Mouse (Mus musculus) gastrocnemius, adult 2 months (tissue): ENCODE results near the gene Fancg. TPM values are rescaled to one million over a fixed set of nuclear protein-coding genes. Genes with fewer than 3 reads are reported as not detected.

Experiments used
- DNase-seq: peaks from one replicate; pipeline ENCODE4 v3.0.0; 2022
- H3K27ac ChIP-seq: fragments of 200-600 bp; 2 replicates; pipeline ENCODE4 v1.8.1; 2022; ENCODE audit warnings: mild to moderate bottlenecking
- H3K4me3 ChIP-seq: fragments of 200-600 bp; 2 replicates; pipeline ENCODE4 v1.8.1; 2022; ENCODE audit warnings: mild to moderate bottlenecking, moderate library complexity
- CTCF ChIP-seq: fragments of 200-600 bp; IDR thresholded peaks from 2 replicates; pipeline ENCODE4 v1.8.1; 2022; ENCODE audit warnings: antibody characterized with exemption, mild to moderate bottlenecking, moderate library complexity
- intact Hi-C: fragments of 180-260 bp; cut with DNase I; formaldehyde crosslinking; loops from one replicate; pipeline ENCODE4 v1.15.1; 2025
- long read RNA-seq, 2 experiments: library from polyadenylated mRNA; stranded (forward); transcript quantifications; one replicate each; pipeline ENCODE4 v2.0.0; 2021
- total RNA-seq, 2 experiments: library from RNA; stranded (reverse); gene quantifications; 2 replicates each; pipeline ENCODE4 v1.2.3; 2021

Gene Fancg
- total RNA-seq, result 1 to 10 TPM in 1 of 2 experiments, under 1 TPM in 1; 0.84 to 1.2 TPM
- long read RNA-seq, experiment 1, partial matches to known transcripts, result 0 of 2 reads
- long read RNA-seq, experiment 1, other reads (novel, unspliced or antisense), result 1 of 2 reads
- long read RNA-seq, experiment 2, result 0 reads

GRCm38 (mm10) chr4:43010161-43011038, at the start of gene Fancg:
TSS of gene Fancg (minus strand) at chr4:43010506.
- H3K27ac ChIP-seq, result peak within 1 kb of the TSS; percentile 70
- peak; percentile 88 for DNase-seq
- intact Hi-C loops, result no loop called here
- TF ChIP-seq CTCF, result no peak
- peak within 1 kb of the TSS; percentile 89 for H3K4me3 ChIP-seq

- peak overlapping the region; percentile 82 for H3K4me3 ChIP-seq
- intact Hi-C loops, result no loop called here
- DNase-seq, result no peak
- TF ChIP-seq CTCF, result no peak
- H3K27ac ChIP-seq, result peak overlapping the region; percentile 85; the same call in 1 of the 2 replicates
Measured at GRCm38 (mm10) chr4:43059697-43060096, 49.4 kb upstream of the Fancg start.

GRCm38 (mm10) chr4:43058753-43059654, 48.7 kb upstream of the Fancg start, which contains the start of gene Unc13b:
TSS of gene Unc13b (plus strand) at chr4:43058953.
- intact Hi-C loops, result no loop called here
- TF ChIP-seq CTCF, result no peak
- H3K4me3 ChIP-seq, result peak within 1 kb of the TSS; percentile 82
- peak; percentile 91 for DNase-seq
- H3K27ac ChIP-seq, result peak within 1 kb of the TSS; percentile 85

- Histone ChIP-seq H3K27ac (no peak overlapping the region), H3K4me3 (peak overlapping the region; percentile 82)
- no peak for TF ChIP-seq CTCF
- intact Hi-C loops, result no loop called here
- DNase-seq, result no peak
Measured at GRCm38 (mm10) chr4:43058392-43058752, 48.1 kb upstream of the Fancg start.

- no peak overlapping the region for H3K27ac ChIP-seq
- intact Hi-C loops, result no loop called here
- DNase-seq, result no peak
- TF ChIP-seq CTCF, result no peak
- H3K4me3 ChIP-seq, result no peak overlapping the region
Measured at GRCm38 (mm10) chr4:43057654-43058053, 47.3 kb upstream of the Fancg start.

- Histone ChIP-seq H3K4me3 (no peak overlapping the region), H3K27ac (0 out of 2 replicates have a peak overlapping the region, but pooled peaks have one; percentile 1)
- intact Hi-C loops, result no loop called here
- TF ChIP-seq CTCF, result peak; percentile 80
- peak; percentile 59 for DNase-seq
Measured at GRCm38 (mm10) chr4:43052627-43053026, 42.3 kb upstream of the Fancg start.

GRCm38 (mm10) chr4:43047231-43047630, 36.9 kb upstream of the Fancg start:
- peak overlapping the region; percentile 86 for H3K27ac ChIP-seq
- H3K4me3 ChIP-seq, result peak overlapping the region; percentile 56
- peak; percentile 95 for TF ChIP-seq CTCF
- intact Hi-C loops, result loop anchor here (2.0 to 10.0 kb wide), 4 partner anchors 66 to 448 kb away; partner anchors contain the start of genes Arhgef39 and Ccdc107
- DNase-seq, result peak; percentile 71

GRCm38 (mm10) chr4:43046607-43047006, 36.3 kb upstream of the Fancg start:
- no peak for TF ChIP-seq CTCF
- intact Hi-C loops, result loop anchor here (2.0 to 10.0 kb wide), 4 partner anchors 66 to 448 kb away; partner anchors contain the start of genes Arhgef39 and Ccdc107
- DNase-seq, result no peak
- Histone ChIP-seq H3K27ac (peak overlapping the region; percentile 86), H3K4me3 (peak overlapping the region; percentile 56)

- H3K27ac ChIP-seq, result peak within 1 kb of the TSS; percentile 96
- peak; percentile 99 for DNase-seq
- intact Hi-C loops, result loop anchor here (2.0 to 10.0 kb wide), 4 partner anchors 67 to 449 kb away; partner anchors contain the start of genes Arhgef39 and Ccdc107
- TF ChIP-seq CTCF, result no peak
- H3K4me3 ChIP-seq, result peak within 1 kb of the TSS; percentile 87
Measured at GRCm38 (mm10) chr4:43045659-43046302, 35.5 kb upstream of the Fancg start, which contains the start of gene Fam214b. TSS of gene Fam214b (minus strand) at chr4:43046220.

GRCm38 (mm10) chr4:43045285-43045658, 35.0 kb upstream of the Fancg start:
- no peak for DNase-seq
- H3K27ac ChIP-seq, result peak overlapping the region; percentile 96
- peak overlapping the region; percentile 87 for H3K4me3 ChIP-seq
- TF ChIP-seq CTCF, result no peak
- intact Hi-C loops, result loop anchor here (5.0 to 10.0 kb wide), 3 partner anchors 360 to 450 kb away; partner anchors contain the start of genes Arhgef39 and Ccdc107

GRCm38 (mm10) chr4:43044673-43045072, 34.4 kb upstream of the Fancg start:
- peak overlapping the region; percentile 96 for H3K27ac ChIP-seq
- TF ChIP-seq CTCF, result no peak
- DNase-seq, result peak; percentile 52
- intact Hi-C loops, result loop anchor here (5.0 to 10.0 kb wide), 3 partner anchors 360 to 450 kb away; partner anchors contain the start of genes Arhgef39 and Ccdc107
- H3K4me3 ChIP-seq, result peak overlapping the region; percentile 87
